Comparison of ENCODE assay signal across 26 mouse cellular contexts in genomic region chr1:187725351-187725750, GRCm38 (mm10).
"Had no signal": no experiment of that assay in that cellular context is flagged by ENCODE, and none has a peak within 500 bp of the region (broad histone marks: within the 10 kb centered on the region; RNA-seq: fewer than 3 reads in every experiment).

No protein-coding gene starts in this region.

- DNase-seq: cerebellum, adult 18-20 months; cerebellum, adult 2 months; cerebellum, adult 8-10 months; cerebellum, adult 9-10 months; cerebellum, adult 9-11 months; cerebellum, postnatal 14 days; cerebellum, postnatal 25 days; cerebellum, postnatal 36 days; forebrain, postnatal 0 days; gastrocnemius, adult 2 months; gastrocnemius, postnatal 10 days; gastrocnemius, postnatal 14 days; gastrocnemius, postnatal 25 days; gastrocnemius, postnatal 36 days; heart, adult 18-20 months had no signal

- ATAC-seq: forebrain, embryonic 13.5 days; forebrain, embryonic 14.5 days; forebrain, embryonic 15.5 days; forebrain, embryonic 16.5 days; forebrain, postnatal 0 days had no signal

- H3K4me3 ChIP-seq: embryonic facial prominence, embryonic 10.5 days; embryonic facial prominence, embryonic 12.5 days; embryonic facial prominence, embryonic 13.5 days; embryonic facial prominence, embryonic 15.5 days; erythroblast, embryonic 14.5 days; forebrain, embryonic 10.5 days; forebrain, embryonic 12.5 days; forebrain, embryonic 13.5 days; forebrain, embryonic 15.5 days; gastrocnemius, adult 2 months had no signal

- H3K9me3 ChIP-seq: embryonic facial prominence, embryonic 10.5 days; embryonic facial prominence, embryonic 12.5 days; embryonic facial prominence, embryonic 13.5 days; embryonic facial prominence, embryonic 15.5 days; forebrain, embryonic 10.5 days; forebrain, embryonic 12.5 days; forebrain, embryonic 13.5 days; forebrain, embryonic 15.5 days had no signal

- H3K9ac ChIP-seq: embryonic facial prominence, embryonic 12.5 days; embryonic facial prominence, embryonic 13.5 days; embryonic facial prominence, embryonic 15.5 days; forebrain, embryonic 12.5 days; forebrain, embryonic 13.5 days; forebrain, embryonic 15.5 days; forebrain, postnatal 0 days had no signal

- H3K4me2 ChIP-seq: embryonic facial prominence, embryonic 12.5 days; embryonic facial prominence, embryonic 13.5 days; embryonic facial prominence, embryonic 15.5 days; forebrain, embryonic 12.5 days; forebrain, embryonic 13.5 days; forebrain, embryonic 15.5 days had no signal

- H3K36me3 ChIP-seq: embryonic facial prominence, embryonic 10.5 days; embryonic facial prominence, embryonic 12.5 days; embryonic facial prominence, embryonic 13.5 days; embryonic facial prominence, embryonic 15.5 days; forebrain, embryonic 10.5 days; forebrain, embryonic 12.5 days; forebrain, embryonic 15.5 days had no signal

- H3K27me3 ChIP-seq: embryonic facial prominence, embryonic 12.5 days; embryonic facial prominence, embryonic 13.5 days; embryonic facial prominence, embryonic 15.5 days; forebrain, embryonic 12.5 days; forebrain, embryonic 13.5 days; forebrain, embryonic 15.5 days had no signal

- H3K4me1 ChIP-seq: embryonic facial prominence, embryonic 12.5 days; embryonic facial prominence, embryonic 13.5 days; embryonic facial prominence, embryonic 15.5 days; forebrain, embryonic 15.5 days had no signal

- H3K27ac ChIP-seq: embryonic facial prominence, embryonic 10.5 days; embryonic facial prominence, embryonic 12.5 days; embryonic facial prominence, embryonic 13.5 days; embryonic facial prominence, embryonic 15.5 days; forebrain, embryonic 10.5 days; forebrain, embryonic 12.5 days; forebrain, embryonic 13.5 days; forebrain, embryonic 15.5 days; gastrocnemius, adult 2 months had no signal
